ENCODE assay signal across 12 mouse cellular contexts in the genomic region with DNA sequence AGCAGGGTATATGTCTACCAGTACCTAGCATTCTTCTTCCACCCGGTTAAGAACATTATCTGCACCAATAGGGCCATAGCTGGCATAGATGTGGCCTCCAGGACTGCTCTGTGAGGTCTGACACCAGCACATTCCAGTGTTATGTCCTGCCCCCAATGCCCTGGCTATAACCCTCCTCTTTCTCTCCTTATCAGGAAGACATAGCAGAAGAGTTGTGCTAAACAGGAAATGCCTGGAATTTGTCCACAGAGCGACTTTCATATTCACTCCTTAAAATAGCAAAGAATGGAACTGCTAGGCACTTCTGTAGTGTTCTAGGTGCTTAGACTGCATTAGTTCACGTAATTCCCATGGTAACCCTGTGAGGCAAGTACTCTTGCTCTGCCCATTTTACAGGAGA. TPM values are rescaled to one million over a fixed set of nuclear protein-coding genes. Genes with fewer than 3 reads are reported as not detected.
DNase-seq lines count a peak whose midpoint lies in the region; ATAC-seq and TF ChIP-seq lines count a peak whose summit lies in the region.
"Had no signal": no experiment of that assay in that cellular context is flagged by ENCODE, and none has a peak within 500 bp of the region (broad histone marks: within the 10 kb centered on the region; RNA-seq: fewer than 3 reads in every experiment).

No protein-coding gene starts in this region.

- H3K4me3 ChIP-seq in heart, embryonic 11.5 days (ENCODE audit: low read depth, low read length) = no peak overlapping the region
- H3K4me3 ChIP-seq in midbrain, embryonic 10.5 days = no peak overlapping the region
- H3K4me3 ChIP-seq in midbrain, embryonic 13.5 days (replicated peaks) = no peak overlapping the region
- no peak overlapping the region for H3K4me3 ChIP-seq in liver, embryonic 14.5 days (ENCODE audit: insufficient read depth in 1 of 2, low read depth in 2 of 2, low read length in 2 of 2)
- H3K4me3 ChIP-seq: left cerebral cortex, adult 2 months had no signal

- H3K9me3 ChIP-seq in heart, embryonic 11.5 days (replicated peaks; ENCODE audit: control insufficient read depth, low read length) = no peaks in the 10 kb centered on the region
- no peaks in the 10 kb centered on the region for H3K9me3 ChIP-seq in midbrain, embryonic 10.5 days (replicated peaks)
- no peaks in the 10 kb centered on the region for H3K9me3 ChIP-seq in midbrain, embryonic 13.5 days
- H3K9me3 ChIP-seq in liver, embryonic 14.5 days (ENCODE audit: control insufficient read depth, low read length) = no peaks in the 10 kb centered on the region

- 37% methylated on average over 3 of the region's 3 CpGs for WGBS in heart, embryonic 11.5 days (ENCODE audit: insufficient replicate concordance)
- WGBS in midbrain, embryonic 10.5 days = 85% methylated on average over 3 of the region's 3 CpGs
- 78% methylated on average over 3 of the region's 3 CpGs for WGBS in midbrain, embryonic 13.5 days
- 37% methylated on average over 3 of the region's 3 CpGs for WGBS in liver, embryonic 14.5 days (ENCODE audit: insufficient replicate concordance)

- H3K36me3 ChIP-seq in heart, embryonic 11.5 days (ENCODE audit: control insufficient read depth, insufficient read depth, low read length) = no peaks in the 10 kb centered on the region
- H3K36me3 ChIP-seq in midbrain, embryonic 10.5 days = no peaks in the 10 kb centered on the region
- H3K36me3 ChIP-seq in midbrain, embryonic 13.5 days = no peaks in the 10 kb centered on the region
- no peaks in the 10 kb centered on the region for H3K36me3 ChIP-seq in liver, embryonic 14.5 days (replicated peaks; ENCODE audit: control insufficient read depth, insufficient read depth, low read depth)

- no peaks in the 10 kb centered on the region for H3K27me3 ChIP-seq in heart, embryonic 11.5 days (ENCODE audit: control insufficient read depth, insufficient read depth, low read length)
- H3K27me3 ChIP-seq in midbrain, embryonic 10.5 days (ENCODE audit: low read depth, poor library complexity, severe bottlenecking) = peaks cover 63% of the 10 kb centered on the region
- H3K27me3 ChIP-seq in midbrain, embryonic 13.5 days = peaks cover 15% of the 10 kb centered on the region
- H3K27me3 ChIP-seq in liver, embryonic 14.5 days (ENCODE audit: control insufficient read depth, insufficient read depth, low read length) = no peaks in the 10 kb centered on the region

- no peak for TF ChIP-seq CTCF in liver, embryonic 14.5 days (IDR thresholded peaks at IDR 0.05; ENCODE audit: low read depth)

- no peak for DNase-seq in heart, adult 8-10 months (ENCODE audit: low spot score)
- no peak for DNase-seq in midbrain, embryonic 10.5 days (ENCODE audit: low spot score)
- no peak for DNase-seq in liver, embryonic 14.5 days (ENCODE audit: low read depth in 3 of 3, low spot score in 3 of 3)
- DNase-seq in yolk sac, embryonic 10.5 days (ENCODE audit: low spot score) = peak; percentile 38
- DNase-seq in testis, postnatal 10 days (ENCODE audit: low spot score) = no peak
- no peak for DNase-seq in spleen, postnatal 10 days (ENCODE audit: low spot score in 2 of 2)
- DNase-seq: B cell, adult 2 months; right cerebral cortex, postnatal 25 days had no signal

- H3K4me1 ChIP-seq in heart, embryonic 11.5 days (ENCODE audit: control insufficient read depth, insufficient read depth, low read length) = peaks cover 17% of the 10 kb centered on the region
- peaks cover 17% of the 10 kb centered on the region for H3K4me1 ChIP-seq in midbrain, embryonic 10.5 days
- peaks cover 9% of the 10 kb centered on the region; the same call in 1 of the 2 replicates for H3K4me1 ChIP-seq in midbrain, embryonic 13.5 days (replicated peaks)
- peaks cover 3 to 10% of the 10 kb centered on the region in 2 experiments; a peak in 2 of 4 replicates for H3K4me1 ChIP-seq in liver, embryonic 14.5 days (replicated peaks; ENCODE audit: control insufficient read depth in 2 of 2, insufficient read depth in 2 of 2, low read length in 1 of 2)

- no peak overlapping the region for H3K4me2 ChIP-seq in heart, embryonic 11.5 days
- H3K4me2 ChIP-seq in midbrain, embryonic 13.5 days (replicated peaks) = no peak overlapping the region
- H3K4me2 ChIP-seq in liver, embryonic 14.5 days (ENCODE audit: low read depth) = no peak overlapping the region

- H3K27ac ChIP-seq in heart, embryonic 11.5 days (ENCODE audit: low read depth, low read length) = 0 out of 2 replicates have a peak overlapping the region, but pooled peaks have one; percentile 35
- 0 out of 2 replicates have a peak overlapping the region, but pooled peaks have one; percentile 23 for H3K27ac ChIP-seq in midbrain, embryonic 10.5 days (replicated peaks)
- no peak overlapping the region for H3K27ac ChIP-seq in midbrain, embryonic 13.5 days
- no peak overlapping the region for H3K27ac ChIP-seq in liver, embryonic 14.5 days
- H3K27ac ChIP-seq: left cerebral cortex, adult 2 months; macrophage had no signal

- H3K9ac ChIP-seq in heart, embryonic 11.5 days (ENCODE audit: low read depth, low read length) = no peak overlapping the region
- no peak overlapping the region for H3K9ac ChIP-seq in midbrain, embryonic 13.5 days (replicated peaks)
- H3K9ac ChIP-seq in liver, embryonic 14.5 days (replicated peaks) = no peak overlapping the region

- 0 out of 2 replicates have a peak, but pooled peaks have one; percentile 47 for ATAC-seq in heart, embryonic 11.5 days (replicated peaks; ENCODE audit: insufficient number of reproducible peaks, low FRiP score, low TSS enrichment)
- ATAC-seq in midbrain, embryonic 13.5 days = no peak
- ATAC-seq in liver, embryonic 14.5 days (ENCODE audit: insufficient read depth) = peak; percentile 50; the same call in 1 of the 2 replicates

- TF ChIP-seq EP300 in liver, embryonic 14.5 days (IDR thresholded peaks at IDR 0.05; ENCODE audit: low read depth) = no peak

RNA-seq across cellular contexts. Expression of a gene that starts 16.7 kb away (rescaled TPM):
- polyA plus RNA-seq in heart, embryonic 11.5 days (2014; fragmentation: Nextera tagmentation; extraction: Ambion mirVana) = 22.4 and 32.2 TPM in 2 replicates
- total RNA-seq in heart, adult 8-10 months (2022) = 10 to 100 TPM; 31.3 to 55.8 (median 41.0) TPM
- polyA plus RNA-seq in midbrain, embryonic 10.5 days (2016; fragmentation: Nextera tagmentation; extraction: Ambion mirVana) = 13.7 and 19.4 TPM in 2 replicates
- polyA plus RNA-seq in midbrain, embryonic 13.5 days (2015; fragmentation: Nextera tagmentation; extraction: Ambion mirVana) = 22.2 and 23.2 TPM in 2 replicates
- 1.3 and 1.5 TPM in 2 replicates for polyA plus RNA-seq in liver, embryonic 14.5 days (2012; rRNA removed)
- 1.6 and 2.0 TPM in 2 replicates for polyA plus RNA-seq in liver, embryonic 14.5 days (2014; fragmentation: Nextera tagmentation; extraction: Ambion mirVana)

RNA-seq across cellular contexts. Expression of a gene that starts 43.8 kb away (rescaled TPM):
- polyA plus RNA-seq in heart, embryonic 11.5 days (2014; fragmentation: Nextera tagmentation; extraction: Ambion mirVana) = 20.7 and 22.7 TPM in 2 replicates
- total RNA-seq in heart, adult 8-10 months (2022) = 1 to 10 TPM in 3 of 4 experiments, under 1 TPM in 1; 0.87 to 2.1 (median 1.2) TPM
- polyA plus RNA-seq in midbrain, embryonic 10.5 days (2016; fragmentation: Nextera tagmentation; extraction: Ambion mirVana) = 17.1 and 18.8 TPM in 2 replicates
- 5.0 and 5.9 TPM in 2 replicates for polyA plus RNA-seq in midbrain, embryonic 13.5 days (2015; fragmentation: Nextera tagmentation; extraction: Ambion mirVana)
- polyA plus RNA-seq in liver, embryonic 14.5 days (2012; rRNA removed) = 23.6 and 25.9 TPM in 2 replicates
- 28.2 and 32.0 TPM in 2 replicates for polyA plus RNA-seq in liver, embryonic 14.5 days (2014; fragmentation: Nextera tagmentation; extraction: Ambion mirVana)

Comparison
In these comparisons a context has a peak if more than half of its experiments do, and no peak if none do; other contexts are left out.
1. H3K27ac ChIP-seq: peak in heart, embryonic 11.5 days (single experiment) and midbrain, embryonic 10.5 days (single experiment); none in midbrain, embryonic 13.5 days (single experiment) and liver, embryonic 14.5 days (single experiment).